Mouse (Mus musculus) embryonic facial prominence, embryonic 15.5 days (tissue): Measurements from ENCODE around the gene Slc29a2. TPM values are rescaled to one million over a fixed set of nuclear protein-coding genes. Genes with fewer than 3 reads are reported as not detected.
"Not testable (repeated sequence)": the region's sequence is repeated elsewhere in the genome, so short reads cannot be mapped to it uniquely, and the experiment has no call there.

ENCODE experiments used
- ATAC-seq: fragments of 200-750 bp; cut with Nextera tagmentation; 2 replicates; pipeline ENCODE4 v1.8.0; 2017; ENCODE audit warnings: low read depth, moderate TSS enrichment; ENCODE audit not compliant: insufficient number of reproducible peaks, low FRiP score, low TSS enrichment
- H3K27ac ChIP-seq: fragments of 300-500 bp; sonication (generic); replicated peaks from 2 replicates; pipeline ENCODE4 v1.5.1; 2015; ENCODE audit warnings: mild to moderate bottlenecking, inconsistent platforms
- H3K27me3 ChIP-seq: fragments of 300-500 bp; sonication (generic); 2 replicates; pipeline ENCODE4 v1.6.1; 2015; ENCODE audit warnings: inconsistent platforms
- H3K36me3 ChIP-seq: fragments of 300-500 bp; sonication (generic); 2 replicates; pipeline ENCODE4 v1.6.1; 2015; ENCODE audit warnings: mild to moderate bottlenecking, inconsistent platforms
- H3K4me1 ChIP-seq: fragments of 300-500 bp; sonication (generic); 2 replicates; pipeline ENCODE4 v1.6.1; 2015; ENCODE audit warnings: inconsistent platforms
- H3K4me2 ChIP-seq: fragments of 300-500 bp; sonication (generic); replicated peaks from 2 replicates; pipeline ENCODE4 v1.6.1; 2015; ENCODE audit warnings: mild to moderate bottlenecking, inconsistent platforms
- H3K4me3 ChIP-seq: fragments of 300-500 bp; sonication (generic); replicated peaks from 2 replicates; pipeline ENCODE4 v1.5.1; 2015; ENCODE audit warnings: mild to moderate bottlenecking, inconsistent platforms
- H3K9ac ChIP-seq: fragments of 300-500 bp; sonication (generic); 2 replicates; pipeline ENCODE4 v1.6.1; 2015; ENCODE audit warnings: inconsistent platforms
- H3K9me3 ChIP-seq: fragments of 300-500 bp; sonication (generic); replicated peaks from 2 replicates; pipeline ENCODE4 v1.6.1; 2016; ENCODE audit warnings: inconsistent platforms
- WGBS: fragments of 180-500 bp; shearing (Covaris S2); methylation state at CpG from one replicate; pipeline ENCODE4 v1.1.7; 2015; 5-methylcytosine and 5-hydroxymethylcytosine counted together
- polyA plus RNA-seq: library from polyadenylated mRNA; unstranded; fragments of >200 nt; fragmentation: Nextera tagmentation; extraction: Ambion mirVana; gene quantifications from 2 replicates; pipeline ENCODE4 v1.2.1, GENCODE M21; 2015

Slc29a2 gene
- polyA plus RNA-seq, 1 experiment from 2014 or later, result 4.9 TPM

DNA sequence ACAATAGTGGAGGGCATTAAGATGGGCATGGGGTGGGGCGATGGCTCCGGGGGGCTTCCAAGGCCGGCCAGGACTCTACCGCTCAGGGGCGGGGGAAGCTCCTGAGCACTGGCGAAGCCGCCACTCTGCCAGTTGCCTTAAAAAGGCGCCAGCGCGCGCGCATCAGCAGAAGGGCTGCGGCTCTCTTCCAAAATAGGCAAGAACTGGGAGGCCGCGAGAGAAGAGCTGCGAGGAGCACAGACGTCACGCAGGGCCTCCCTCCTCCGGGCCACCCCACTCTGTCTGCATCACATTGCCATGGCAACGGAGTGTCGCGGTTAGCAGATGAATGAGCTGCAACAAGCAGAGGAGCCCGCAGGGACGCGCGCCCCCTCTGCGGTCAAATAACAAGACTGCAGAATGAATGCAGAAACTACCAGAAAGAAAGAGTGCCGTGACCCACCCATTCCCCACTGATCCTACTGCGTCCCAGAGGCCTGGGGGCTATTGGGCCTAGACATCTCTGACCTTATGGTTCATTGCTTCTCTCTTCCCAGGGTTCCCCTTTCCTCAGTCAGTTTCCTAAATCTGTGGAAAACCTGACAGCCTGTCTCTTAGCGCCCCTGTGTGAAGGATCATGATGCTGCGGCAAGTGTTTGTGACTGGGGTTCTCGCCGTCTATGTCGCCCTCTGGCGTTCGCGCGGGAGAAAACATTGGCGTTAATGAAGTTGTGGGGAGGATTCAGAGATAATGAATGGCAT is 21.8 kb upstream of the Slc29a2 start:
- no peaks in the 10 kb centered on the region for H3K36me3 ChIP-seq
- peak overlapping the region; percentile 25 for H3K4me3 ChIP-seq
- peaks cover 28% of the 10 kb centered on the region for H3K27me3 ChIP-seq
- WGBS, result under 1% methylated on average over 39 of the region's 39 CpGs
- ATAC-seq, result peak; percentile 89
- H3K27ac ChIP-seq, result peak overlapping the region; percentile 35
- H3K4me1 ChIP-seq, result peaks cover 10% of the 10 kb centered on the region
- H3K4me2 ChIP-seq, result peak overlapping the region; percentile 47
- no peaks in the 10 kb centered on the region for H3K9me3 ChIP-seq
- H3K9ac ChIP-seq, result peak overlapping the region; percentile 21; the same call in 1 of the 2 replicates

DNA sequence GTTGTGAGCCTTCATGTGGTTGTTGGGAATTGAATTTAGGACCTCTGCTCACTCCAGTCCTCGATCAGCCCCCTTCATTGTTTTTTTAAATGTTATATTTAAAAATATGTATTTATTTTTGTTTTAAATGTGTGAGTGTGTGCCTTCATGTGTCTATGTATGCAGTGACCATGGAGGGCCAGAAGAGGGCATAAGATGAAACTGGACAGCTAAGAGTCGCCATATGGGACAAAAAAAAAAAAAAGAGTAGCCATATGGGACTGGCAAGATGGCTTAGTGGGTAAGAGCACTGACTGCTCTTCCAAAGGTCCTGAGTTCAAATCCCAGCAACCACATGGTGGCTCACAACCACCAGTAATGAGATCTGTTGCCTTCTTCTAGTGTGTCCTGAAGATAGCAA is 20.0 kb upstream of the Slc29a2 start:
- peaks cover 10% of the 10 kb centered on the region for H3K4me1 ChIP-seq
- H3K27ac ChIP-seq, H3K9ac ChIP-seq, H3K9me3 ChIP-seq, ATAC-seq, H3K4me3 ChIP-seq, H3K4me2 ChIP-seq, H3K36me3 ChIP-seq: not testable (repeated sequence)
- 45% methylated on average over 2 of the region's 2 CpGs for WGBS
- peaks cover 19% of the 10 kb centered on the region; the same call in 1 of the 2 replicates for H3K27me3 ChIP-seq

DNA sequence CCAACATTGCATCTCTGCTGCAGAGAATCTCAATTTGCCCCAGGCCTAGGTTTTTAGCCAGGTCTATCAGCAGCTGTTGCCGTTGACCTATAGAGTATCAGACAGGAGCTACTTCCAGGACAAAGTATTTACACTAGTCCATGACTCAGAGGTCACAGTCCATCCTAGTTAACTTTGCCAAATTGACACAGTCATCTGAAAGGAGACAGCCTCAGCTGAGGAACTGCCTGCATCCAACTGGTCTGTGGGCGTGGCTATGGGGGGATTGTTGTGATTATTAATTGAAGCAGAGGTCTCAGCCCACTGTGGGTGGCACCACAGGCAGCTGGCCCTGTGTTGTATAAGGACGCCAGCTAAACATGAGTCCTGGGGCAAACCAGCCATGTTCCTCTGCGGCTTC is 18.7 kb upstream of the Slc29a2 start:
- no peak overlapping the region for H3K4me3 ChIP-seq
- peaks cover 10% of the 10 kb centered on the region for H3K4me1 ChIP-seq
- no peak for ATAC-seq
- no peaks in the 10 kb centered on the region for H3K36me3 ChIP-seq
- no peaks in the 10 kb centered on the region for H3K9me3 ChIP-seq
- WGBS, result 60% methylated on average over 4 of the region's 4 CpGs
- H3K27me3 ChIP-seq, result peaks cover 7% of the 10 kb centered on the region; the same call in 1 of the 2 replicates
- H3K4me2 ChIP-seq, result no peak overlapping the region
- no peak overlapping the region for H3K27ac ChIP-seq
- H3K9ac ChIP-seq, result no peak overlapping the region

DNA sequence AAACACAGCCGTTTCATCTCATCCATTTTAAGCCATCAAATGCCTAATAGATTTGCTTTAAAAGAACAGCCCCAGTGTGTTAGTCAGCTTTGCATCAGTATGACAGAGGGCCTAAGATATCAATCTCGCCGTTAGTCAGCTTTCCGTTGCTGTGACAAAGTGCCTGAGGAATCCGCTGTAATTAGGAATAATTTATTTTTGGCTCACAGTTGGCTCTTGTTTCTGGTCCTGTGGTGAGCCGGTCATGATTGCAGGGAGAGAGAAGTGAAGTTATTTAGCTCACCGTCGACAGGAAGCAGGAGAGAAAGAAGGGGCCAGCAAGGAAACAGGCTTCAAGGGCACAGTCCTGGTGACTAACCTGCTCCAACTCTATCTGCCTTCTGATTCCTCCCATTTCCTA is 10.5 kb upstream of the Slc29a2 start:
- H3K9me3 ChIP-seq, result no peaks in the 10 kb centered on the region
- ATAC-seq, result no peak
- H3K27ac ChIP-seq, result no peak overlapping the region
- no peaks in the 10 kb centered on the region for H3K36me3 ChIP-seq
- H3K4me1 ChIP-seq, result peaks cover 11% of the 10 kb centered on the region
- no peak overlapping the region for H3K9ac ChIP-seq
- 54% methylated on average over 8 of the region's 8 CpGs for WGBS
- H3K27me3 ChIP-seq, result 0 out of 2 replicates have a peak, but pooled peaks cover 3% of the 10 kb centered on the region
- H3K4me3 ChIP-seq, result no peak overlapping the region
- H3K4me2 ChIP-seq, result no peak overlapping the region

DNA sequence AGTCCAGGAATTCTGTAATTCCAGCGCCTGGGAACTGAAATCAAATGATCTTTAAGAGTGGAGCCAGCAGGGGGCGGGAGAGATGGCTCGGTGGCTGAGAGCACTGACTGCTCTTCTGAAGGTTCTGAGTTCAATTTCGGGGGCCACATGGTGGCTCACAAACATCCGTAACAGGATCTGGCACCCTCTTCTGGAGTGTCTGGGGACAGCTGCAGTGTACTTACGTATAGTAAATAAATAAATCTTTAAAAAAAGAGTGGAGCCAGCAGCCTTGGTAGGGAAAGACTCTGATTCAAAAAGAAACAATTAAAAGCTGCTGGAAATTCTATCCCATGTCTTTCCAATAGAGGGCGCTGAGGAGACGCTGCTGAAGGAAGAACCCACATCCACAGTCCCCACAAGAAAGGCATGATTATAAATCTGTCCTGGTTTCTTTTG is 8.7 kb upstream of the Slc29a2 start:
- Histone ChIP-seq H3K36me3 (no peaks in the 10 kb centered on the region), H3K9ac (no peak overlapping the region), H3K27ac (no peak overlapping the region), H3K4me1 (peaks cover 11% of the 10 kb centered on the region), H3K4me3 (no peak overlapping the region), H3K9me3 (no peaks in the 10 kb centered on the region), H3K27me3 (0 out of 2 replicates have a peak, but pooled peaks cover 3% of the 10 kb centered on the region), H3K4me2 (no peak overlapping the region)
- WGBS, result 10% methylated on average over 8 of the region's 8 CpGs
- ATAC-seq, result no peak

DNA sequence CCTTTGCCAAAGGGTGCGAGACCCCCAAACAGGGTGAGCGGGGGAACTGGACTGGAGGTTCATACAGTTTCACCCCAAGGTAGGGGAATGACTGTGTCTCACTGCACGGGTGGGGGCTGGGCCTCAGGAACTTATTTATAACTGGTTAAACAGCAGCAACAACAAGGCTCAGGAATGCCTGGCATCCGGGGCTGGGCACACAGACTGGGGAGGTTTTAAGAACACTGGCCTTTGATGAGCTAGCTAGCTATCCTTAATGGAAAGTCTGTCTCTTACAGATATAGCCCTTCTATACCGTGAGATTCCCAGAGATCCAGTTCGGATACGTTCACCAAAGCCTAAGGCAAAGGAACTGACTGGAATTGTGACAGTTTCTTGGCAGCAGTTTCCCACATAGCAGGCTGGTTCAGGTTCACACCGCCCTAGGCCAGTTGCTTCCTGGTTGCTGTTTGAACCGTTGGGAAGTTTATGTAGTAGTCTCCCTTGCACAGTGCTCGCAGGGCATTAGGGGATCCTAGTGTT is 7.4 kb upstream of the Slc29a2 start:
- H3K9me3 ChIP-seq, result no peaks in the 10 kb centered on the region
- 22% methylated on average over 10 of the region's 10 CpGs for WGBS
- H3K9ac ChIP-seq, result 0 out of 2 replicates have a peak overlapping the region, but pooled peaks have one; percentile 4
- ATAC-seq, result peak; percentile 58
- peak overlapping the region; percentile 25 for H3K4me2 ChIP-seq
- 0 out of 2 replicates have a peak, but pooled peaks cover 3% of the 10 kb centered on the region for H3K27me3 ChIP-seq
- no peak overlapping the region for H3K4me3 ChIP-seq
- H3K27ac ChIP-seq, result peak overlapping the region; percentile 75
- H3K4me1 ChIP-seq, result peaks cover 11% of the 10 kb centered on the region
- H3K36me3 ChIP-seq, result no peaks in the 10 kb centered on the region

DNA sequence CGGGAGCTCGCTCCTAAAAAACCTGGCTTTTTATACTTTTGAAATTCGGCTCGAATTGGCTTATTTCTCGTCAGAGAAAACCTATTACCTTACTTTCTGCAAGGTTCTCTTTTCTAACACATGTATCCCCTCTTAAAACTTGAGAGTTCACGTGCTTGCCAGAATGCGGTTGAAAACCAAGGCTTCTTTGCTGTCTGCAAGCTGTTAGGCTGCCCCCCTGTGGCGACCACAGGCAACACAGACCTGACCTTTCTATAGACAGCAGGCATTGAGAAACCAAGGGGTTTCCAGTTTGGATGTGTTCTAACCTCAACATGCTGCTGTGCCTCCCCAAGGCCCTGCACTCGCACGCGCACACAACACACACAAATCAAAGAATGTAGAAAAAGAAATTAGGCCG is 6.9 kb upstream of the Slc29a2 start:
- Histone ChIP-seq H3K4me2 (peak overlapping the region; percentile 25), H3K27me3 (0 out of 2 replicates have a peak, but pooled peaks cover 3% of the 10 kb centered on the region), H3K27ac (peak overlapping the region; percentile 75), H3K9me3 (no peaks in the 10 kb centered on the region), H3K36me3 (no peaks in the 10 kb centered on the region), H3K9ac (0 out of 2 replicates have a peak overlapping the region, but pooled peaks have one; percentile 4), H3K4me1 (peaks cover 11% of the 10 kb centered on the region), H3K4me3 (no peak overlapping the region)
- 21% methylated on average over 12 of the region's 12 CpGs for WGBS
- no peak for ATAC-seq

DNA sequence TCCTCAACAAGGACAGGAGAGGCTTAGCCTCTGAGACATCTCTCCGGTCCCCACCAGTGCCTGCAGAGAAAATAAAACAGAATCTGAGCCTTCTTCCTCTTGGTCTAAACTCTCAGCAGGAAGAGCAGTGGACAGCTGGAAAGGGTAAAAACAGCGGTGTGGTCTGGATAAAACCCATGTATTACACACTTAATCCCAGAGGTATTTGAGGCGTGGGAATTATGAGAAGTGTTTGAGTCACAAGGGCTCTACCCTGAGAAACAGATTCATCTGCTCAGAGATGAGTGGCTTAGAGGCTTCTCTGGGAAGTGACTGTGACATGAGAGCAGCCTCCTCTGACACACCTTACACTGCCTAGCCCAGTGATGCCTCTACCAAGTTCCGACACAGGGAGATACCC is 6.0 kb upstream of the Slc29a2 start:
- no peak for ATAC-seq
- Histone ChIP-seq H3K27me3 (no peaks in the 10 kb centered on the region), H3K9me3 (no peaks in the 10 kb centered on the region), H3K9ac (no peak overlapping the region), H3K4me1 (peaks cover 11% of the 10 kb centered on the region), H3K4me3 (no peak overlapping the region), H3K36me3 (no peaks in the 10 kb centered on the region), H3K4me2 (no peak overlapping the region), H3K27ac (no peak overlapping the region; the same call in 1 of the 2 replicates)
- WGBS, result 73% methylated on average over 4 of the region's 4 CpGs

DNA sequence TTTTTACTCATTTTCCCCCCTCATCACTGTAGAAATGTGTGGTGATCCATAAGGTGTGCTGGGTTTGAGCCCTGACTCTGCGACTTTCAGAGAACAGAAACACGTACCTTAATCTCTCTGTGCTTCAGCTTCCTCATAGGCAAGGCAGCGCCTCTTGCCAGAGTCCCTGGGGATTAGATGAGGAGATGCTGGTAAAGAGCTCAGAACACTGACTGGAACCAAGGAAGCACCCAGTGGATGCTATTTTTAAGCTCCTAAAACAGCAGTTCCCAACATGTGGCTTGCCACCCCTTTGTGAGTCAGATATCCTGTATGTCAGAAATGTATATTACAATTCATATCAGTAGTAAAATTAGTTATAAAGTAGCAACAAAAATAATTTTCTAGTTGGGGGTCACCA is 5.5 kb upstream of the Slc29a2 start:
- 57% methylated on average over 3 of the region's 3 CpGs for WGBS
- Histone ChIP-seq H3K9ac (no peak overlapping the region), H3K36me3 (no peaks in the 10 kb centered on the region), H3K4me1 (peaks cover 11% of the 10 kb centered on the region), H3K27ac (peak overlapping the region; percentile 31; the same call in 1 of the 2 replicates), H3K27me3 (no peaks in the 10 kb centered on the region), H3K4me2 (no peak overlapping the region), H3K9me3 (no peaks in the 10 kb centered on the region), H3K4me3 (no peak overlapping the region)
- ATAC-seq, result no peak

DNA sequence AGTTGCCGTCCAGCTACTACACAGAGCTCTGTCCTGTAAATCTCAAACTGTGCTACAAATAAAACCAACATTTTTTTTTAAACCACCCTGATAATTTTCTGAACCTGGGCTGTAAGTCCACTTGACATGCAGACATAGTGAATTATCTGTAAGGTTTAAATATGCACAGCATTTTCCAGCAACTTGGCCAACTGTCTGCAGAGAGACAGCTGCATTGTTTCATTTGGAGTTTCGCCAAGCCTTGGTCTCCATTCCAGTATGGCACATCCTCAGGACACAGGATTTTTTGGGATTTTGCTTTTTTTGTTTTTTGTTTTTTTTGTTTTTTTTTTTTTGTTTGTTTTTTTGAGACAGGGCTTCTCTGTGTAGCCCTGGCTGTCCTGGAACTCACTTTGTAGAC is 2.2 kb upstream of the Slc29a2 start:
- Histone ChIP-seq H3K9me3 (no peaks in the 10 kb centered on the region), H3K27ac (no peak overlapping the region), H3K36me3 (0 out of 2 replicates have a peak, but pooled peaks cover under 1% of the 10 kb centered on the region), H3K27me3 (no peaks in the 10 kb centered on the region), H3K9ac (no peak overlapping the region), H3K4me2 (no peak overlapping the region), H3K4me1 (peaks cover 10% of the 10 kb centered on the region), H3K4me3 (no peak overlapping the region)
- no peak for ATAC-seq
- 87% methylated on average over 2 of the region's 2 CpGs for WGBS

DNA sequence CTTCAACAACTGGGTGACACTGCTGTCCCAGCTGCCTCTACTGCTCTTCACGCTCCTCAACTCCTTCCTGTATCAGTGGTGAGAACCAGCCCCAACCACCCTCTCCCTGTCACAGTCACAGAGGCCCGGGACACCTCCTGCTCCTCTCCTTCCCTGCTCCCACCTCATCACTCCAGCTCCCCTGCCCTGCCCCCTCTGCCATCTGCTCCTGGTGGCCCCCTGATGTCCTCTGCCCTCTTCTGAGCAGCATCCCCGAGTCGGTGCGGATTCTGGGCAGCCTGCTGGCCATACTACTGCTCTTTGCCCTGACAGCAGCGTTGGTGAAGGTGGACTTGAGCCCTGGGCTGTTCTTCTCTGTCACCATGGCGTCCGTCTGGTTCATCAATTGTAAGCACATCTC is 2.5 kb downstream of the Slc29a2 start:
- peaks cover 28% of the 10 kb centered on the region for H3K36me3 ChIP-seq
- H3K27me3 ChIP-seq, result no peaks in the 10 kb centered on the region
- H3K4me3 ChIP-seq, result no peak overlapping the region
- H3K4me2 ChIP-seq, result no peak overlapping the region
- ATAC-seq, result no peak
- H3K9me3 ChIP-seq, result no peaks in the 10 kb centered on the region
- 92% methylated on average over 8 of the region's 8 CpGs for WGBS
- H3K4me1 ChIP-seq, result peaks cover 6% of the 10 kb centered on the region; the same call in 1 of the 2 replicates
- no peak overlapping the region for H3K27ac ChIP-seq
- no peak overlapping the region for H3K9ac ChIP-seq
